Mouse (Mus musculus): ENCODE data around the gene Lysmd3.

DNA sequence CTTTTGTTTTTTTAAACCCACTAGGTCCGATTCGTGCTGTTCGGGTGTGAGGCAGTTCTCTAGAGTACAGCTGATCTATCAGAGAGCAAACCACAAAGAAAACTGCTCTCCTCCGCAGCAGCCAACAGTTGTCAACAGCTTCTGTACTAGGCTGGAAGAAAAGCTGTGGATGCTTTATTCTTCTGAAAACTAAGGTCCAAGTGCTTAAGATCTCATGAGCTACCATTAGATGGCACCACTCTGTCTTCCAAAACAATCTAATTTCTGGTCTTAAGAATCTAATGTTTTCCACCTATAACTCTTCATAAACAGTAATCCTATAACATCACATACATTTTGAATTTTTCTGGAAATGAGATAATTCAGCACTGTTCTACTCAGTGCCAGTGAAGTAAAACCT, 47.1 kb upstream of the Lysmd3 start:
- TF ChIP-seq CTCF (IDR thresholded peaks at IDR 0.05; ENCODE audit: borderline replicate concordance, extremely low read depth, insufficient read depth, insufficient read length) (no peak), POLR2A (IDR thresholded peaks at IDR 0.05; ENCODE audit: borderline replicate concordance, extremely low read depth, insufficient read depth, insufficient read length, poor library complexity, severe bottlenecking) (no peak)
